Mouse (Mus musculus): ENCODE results near the gene Adig. TPM values are rescaled to one million over a fixed set of nuclear protein-coding genes. Genes with fewer than 3 reads are reported as not detected.

Gene Adig
- polyA plus RNA-seq, 1 experiment from 2014 or later, result 2.3 TPM

- H3K4me3 ChIP-seq (ENCODE audit: low read depth, low read length), result no peak overlapping the region
- no peaks in the 10 kb centered on the region for H3K36me3 ChIP-seq (ENCODE audit: control insufficient read depth, insufficient read depth, low read length)
- H3K4me1 ChIP-seq (replicated peaks; ENCODE audit: control insufficient read depth, insufficient read depth), result no peaks in the 10 kb centered on the region
- no peaks in the 10 kb centered on the region for H3K27me3 ChIP-seq (ENCODE audit: control insufficient read depth, insufficient read depth, low read length)
- DNase-seq (ENCODE audit: low spot score) (no peak), ATAC-seq (ENCODE audit: low FRiP score, low TSS enrichment) (no peak)
- H3K9ac ChIP-seq (ENCODE audit: low read length), result no peak overlapping the region
- 75% methylated on average over 16 of the region's 16 CpGs for WGBS
- H3K9me3 ChIP-seq (ENCODE audit: control insufficient read depth, low read length), result no peaks in the 10 kb centered on the region
- no peak overlapping the region for H3K4me2 ChIP-seq (replicated peaks; ENCODE audit: low read depth)
- no peak overlapping the region for H3K27ac ChIP-seq (replicated peaks)
- TF ChIP-seq CTCF (IDR thresholded peaks at IDR 0.05; ENCODE audit: low read depth) (no peak), EP300 (optimal IDR thresholded peaks at IDR 0.05) (no peak)
Measured at GRCm38 (mm10) chr2:158524129-158524860, 21.9 kb downstream of the Adig start.

GRCm38 (mm10) chr2:158534090-158534489 is 31.7 kb downstream of the Adig start:
- no peaks in the 10 kb centered on the region for H3K27me3 ChIP-seq (ENCODE audit: control insufficient read depth, insufficient read depth, low read length)
- no peaks in the 10 kb centered on the region for H3K9me3 ChIP-seq (ENCODE audit: control insufficient read depth, low read length)
- H3K9ac ChIP-seq (ENCODE audit: low read length), result no peak overlapping the region
- H3K4me1 ChIP-seq (replicated peaks; ENCODE audit: control insufficient read depth, insufficient read depth), result no peaks in the 10 kb centered on the region
- WGBS, result 1% methylated on average over 4 of the region's 4 CpGs
- no peak overlapping the region for H3K27ac ChIP-seq (replicated peaks)
- no peak overlapping the region for H3K4me3 ChIP-seq (ENCODE audit: low read depth, low read length)
- H3K36me3 ChIP-seq (ENCODE audit: control insufficient read depth, insufficient read depth, low read length), result no peaks in the 10 kb centered on the region
- TF ChIP-seq CTCF (IDR thresholded peaks at IDR 0.05; ENCODE audit: low read depth), result peak; percentile 85
- no peak for TF ChIP-seq EP300 (optimal IDR thresholded peaks at IDR 0.05)
- H3K4me2 ChIP-seq (replicated peaks; ENCODE audit: low read depth), result no peak overlapping the region
- DNase-seq (ENCODE audit: low spot score), result peak; percentile 66
- ATAC-seq (ENCODE audit: low FRiP score, low TSS enrichment), result peak; percentile 49; the same call in 1 of the 2 replicates

- no peak overlapping the region for H3K27ac ChIP-seq (replicated peaks)
- no peaks in the 10 kb centered on the region for H3K9me3 ChIP-seq (ENCODE audit: control insufficient read depth, low read length)
- no peaks in the 10 kb centered on the region for H3K27me3 ChIP-seq (ENCODE audit: control insufficient read depth, insufficient read depth, low read length)
- 86% methylated on average over 8 of the region's 8 CpGs for WGBS
- 0 out of 2 replicates have a peak, but pooled peaks have one; percentile 21 for ATAC-seq (ENCODE audit: low FRiP score, low TSS enrichment)
- H3K9ac ChIP-seq (ENCODE audit: low read length), result no peak overlapping the region
- TF ChIP-seq EP300 (optimal IDR thresholded peaks at IDR 0.05) (no peak), CTCF (IDR thresholded peaks at IDR 0.05; ENCODE audit: low read depth) (no peak)
- H3K4me2 ChIP-seq (replicated peaks; ENCODE audit: low read depth), result no peak overlapping the region
- no peak overlapping the region for H3K4me3 ChIP-seq (ENCODE audit: low read depth, low read length)
- H3K36me3 ChIP-seq (ENCODE audit: control insufficient read depth, insufficient read depth, low read length), result no peaks in the 10 kb centered on the region
- no peaks in the 10 kb centered on the region for H3K4me1 ChIP-seq (replicated peaks; ENCODE audit: control insufficient read depth, insufficient read depth)
- DNase-seq (ENCODE audit: low spot score), result no peak
Measured at GRCm38 (mm10) chr2:158534559-158534958, 32.1 kb downstream of the Adig start.

- Histone ChIP-seq H3K4me2 (replicated peaks; ENCODE audit: low read depth) (no peak overlapping the region), H3K9ac (ENCODE audit: low read length) (no peak overlapping the region), H3K27me3 (ENCODE audit: control insufficient read depth, insufficient read depth, low read length) (no peaks in the 10 kb centered on the region), H3K4me1 (replicated peaks; ENCODE audit: control insufficient read depth, insufficient read depth) (no peaks in the 10 kb centered on the region), H3K9me3 (ENCODE audit: control insufficient read depth, low read length) (no peaks in the 10 kb centered on the region), H3K27ac (replicated peaks) (no peak overlapping the region), H3K4me3 (ENCODE audit: low read depth, low read length) (no peak overlapping the region), H3K36me3 (ENCODE audit: control insufficient read depth, insufficient read depth, low read length) (no peaks in the 10 kb centered on the region)
- no peak for TF ChIP-seq CTCF (IDR thresholded peaks at IDR 0.05; ENCODE audit: low read depth)
- TF ChIP-seq EP300 (optimal IDR thresholded peaks at IDR 0.05), result no peak
- ATAC-seq (ENCODE audit: low FRiP score, low TSS enrichment) (no peak), DNase-seq (ENCODE audit: low spot score) (no peak)
- 54% methylated on average over 24 of the region's 24 CpGs for WGBS
Measured at GRCm38 (mm10) chr2:158539433-158540305, 37.3 kb downstream of the Adig start.

GRCm38 (mm10) chr2:158541286-158541685 is 38.9 kb downstream of the Adig start:
- DNase-seq (ENCODE audit: low spot score), result no peak
- no peak for ATAC-seq (ENCODE audit: low FRiP score, low TSS enrichment)
- Histone ChIP-seq H3K9ac (ENCODE audit: low read length) (no peak overlapping the region), H3K4me2 (replicated peaks; ENCODE audit: low read depth) (no peak overlapping the region), H3K4me1 (replicated peaks; ENCODE audit: control insufficient read depth, insufficient read depth) (no peaks in the 10 kb centered on the region), H3K9me3 (ENCODE audit: control insufficient read depth, low read length) (no peaks in the 10 kb centered on the region), H3K36me3 (ENCODE audit: control insufficient read depth, insufficient read depth, low read length) (no peaks in the 10 kb centered on the region), H3K27ac (replicated peaks) (no peak overlapping the region), H3K4me3 (ENCODE audit: low read depth, low read length) (no peak overlapping the region), H3K27me3 (ENCODE audit: control insufficient read depth, insufficient read depth, low read length) (no peaks in the 10 kb centered on the region)
- WGBS, result 35% methylated on average over 4 of the region's 4 CpGs
- TF ChIP-seq EP300 (optimal IDR thresholded peaks at IDR 0.05) (no peak), CTCF (IDR thresholded peaks at IDR 0.05; ENCODE audit: low read depth) (no peak)
